Mouse (Mus musculus): ENCODE measurements around the gene Pcna. TPM values are rescaled to one million over a fixed set of nuclear protein-coding genes. Genes with fewer than 3 reads are reported as not detected.

The Pcna gene
- polyA plus RNA-seq, 2 experiments: 234 to 315 TPM

DNA sequence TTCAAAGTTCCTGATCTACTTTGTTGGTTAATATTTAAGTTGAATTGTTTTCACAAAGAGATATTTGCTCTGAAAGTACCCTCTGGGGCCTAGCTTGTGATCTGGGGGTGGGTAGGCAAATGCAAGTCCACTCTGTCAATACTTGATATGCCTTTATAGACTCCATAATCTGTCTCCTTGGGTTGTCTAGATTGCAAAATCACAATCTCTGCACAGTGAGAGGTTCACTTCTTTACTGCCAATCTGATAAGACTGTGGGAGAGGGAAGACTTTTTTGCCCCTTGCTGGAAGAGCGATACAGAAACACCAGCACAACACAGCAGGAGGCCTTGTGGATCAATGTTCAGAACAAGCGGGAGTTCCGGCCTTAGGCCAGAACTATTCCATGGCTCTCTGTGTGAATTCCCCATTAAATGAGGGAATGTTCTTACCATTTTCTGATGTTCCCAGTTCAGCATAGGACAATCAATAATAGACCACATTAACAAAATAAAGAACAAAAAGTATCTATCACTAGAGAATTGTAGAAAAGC lies 20.6 kb downstream of the Pcna start:
- WGBS: 88% methylated on average over 3 of the region's 3 CpGs
- Histone ChIP-seq H3K27me3 (ENCODE audit: control insufficient read depth, insufficient read depth, low read length) (no peaks in the 10 kb centered on the region), H3K4me1 (ENCODE audit: control insufficient read depth, insufficient read depth, low read length) (no peaks in the 10 kb centered on the region), H3K9ac (ENCODE audit: low read depth, low read length, severe bottlenecking) (no peak overlapping the region), H3K27ac (replicated peaks; ENCODE audit: low read depth, low read length) (no peak overlapping the region), H3K4me3 (replicated peaks; ENCODE audit: low read length) (no peak overlapping the region), H3K36me3 (ENCODE audit: control insufficient read depth, insufficient read depth, low read length) (no peaks in the 10 kb centered on the region), H3K9me3 (ENCODE audit: control insufficient read depth, low read length) (no peaks in the 10 kb centered on the region), H3K4me2 (replicated peaks; ENCODE audit: low read depth, low read length, severe bottlenecking) (no peak overlapping the region)
- no peak for ATAC-seq (ENCODE audit: low FRiP score, low read depth)
- DNase-seq (ENCODE audit: low spot score): no peak
- no peak for TF ChIP-seq POLR2A (IDR thresholded peaks at IDR 0.05; ENCODE audit: borderline replicate concordance, extremely low read depth, insufficient read depth, insufficient read length)

GRCm38 (mm10) chr2:132224359-132224758 lies 28.8 kb downstream of the Pcna start:
- Histone ChIP-seq H3K27me3 (ENCODE audit: control insufficient read depth, insufficient read depth, low read length) (no peaks in the 10 kb centered on the region), H3K36me3 (ENCODE audit: control insufficient read depth, insufficient read depth, low read length) (no peaks in the 10 kb centered on the region), H3K4me2 (replicated peaks; ENCODE audit: low read depth, low read length, severe bottlenecking) (no peak overlapping the region), H3K9ac (ENCODE audit: low read depth, low read length, severe bottlenecking) (no peak overlapping the region), H3K9me3 (ENCODE audit: control insufficient read depth, low read length) (no peaks in the 10 kb centered on the region), H3K4me1 (ENCODE audit: control insufficient read depth, insufficient read depth, low read length) (no peaks in the 10 kb centered on the region), H3K4me3 (replicated peaks; ENCODE audit: low read length) (no peak overlapping the region), H3K27ac (replicated peaks; ENCODE audit: low read depth, low read length) (no peak overlapping the region)
- no peak for DNase-seq (ENCODE audit: low spot score)
- no peak for TF ChIP-seq POLR2A (IDR thresholded peaks at IDR 0.05; ENCODE audit: borderline replicate concordance, extremely low read depth, insufficient read depth, insufficient read length)
- WGBS: 87% methylated on average over 4 of the region's 4 CpGs
- ATAC-seq (ENCODE audit: low FRiP score, low read depth): no peak

GRCm38 (mm10) chr2:132221611-132222073 lies 31.5 kb downstream of the Pcna start:
- Histone ChIP-seq H3K27ac (replicated peaks; ENCODE audit: low read depth, low read length) (no peak overlapping the region), H3K36me3 (ENCODE audit: control insufficient read depth, insufficient read depth, low read length) (no peaks in the 10 kb centered on the region), H3K4me2 (replicated peaks; ENCODE audit: low read depth, low read length, severe bottlenecking) (no peak overlapping the region), H3K27me3 (ENCODE audit: control insufficient read depth, insufficient read depth, low read length) (no peaks in the 10 kb centered on the region), H3K4me3 (replicated peaks; ENCODE audit: low read length) (no peak overlapping the region), H3K9ac (ENCODE audit: low read depth, low read length, severe bottlenecking) (no peak overlapping the region), H3K4me1 (ENCODE audit: control insufficient read depth, insufficient read depth, low read length) (no peaks in the 10 kb centered on the region), H3K9me3 (ENCODE audit: control insufficient read depth, low read length) (no peaks in the 10 kb centered on the region)
- 58% methylated on average over 11 of the region's 11 CpGs for WGBS
- DNase-seq (ENCODE audit: low spot score): no peak
- ATAC-seq (ENCODE audit: low FRiP score, low read depth): no peak
- no peak for TF ChIP-seq POLR2A (IDR thresholded peaks at IDR 0.05; ENCODE audit: borderline replicate concordance, extremely low read depth, insufficient read depth, insufficient read length)

DNA sequence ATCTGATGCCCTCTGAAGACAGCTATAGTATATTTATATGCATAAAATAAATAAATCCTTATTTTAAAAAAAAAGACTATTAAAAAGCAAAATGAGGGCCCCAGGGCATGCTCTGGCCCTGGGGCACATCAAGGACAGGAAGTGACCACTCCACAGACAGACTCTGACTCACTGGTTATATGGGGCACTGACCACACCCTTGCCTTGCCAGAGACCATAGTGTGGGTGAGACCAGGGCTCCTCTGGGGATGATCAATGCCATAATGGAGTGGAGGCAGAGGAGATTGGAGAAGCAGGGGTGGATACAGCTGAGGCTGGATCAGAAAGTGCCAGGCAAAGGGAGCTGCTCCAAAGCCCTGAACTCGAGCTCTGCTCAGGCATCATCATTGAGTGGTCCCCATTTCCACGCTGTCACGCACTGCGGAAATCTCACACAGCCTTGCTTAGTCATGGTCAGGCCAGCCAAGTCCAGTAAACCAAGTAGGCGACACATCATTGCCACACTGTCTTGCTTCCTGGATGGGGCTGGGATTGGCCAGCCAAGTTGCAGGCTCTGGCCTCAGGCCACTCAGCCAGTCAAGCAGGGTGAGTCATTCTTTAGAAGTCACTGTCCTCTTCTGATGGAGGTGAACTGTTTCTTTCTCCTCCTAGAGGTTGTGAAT lies 41.0 kb downstream of the Pcna start:
- 95% methylated on average over 5 of the region's 5 CpGs for WGBS
- Histone ChIP-seq H3K9ac (ENCODE audit: low read depth, low read length, severe bottlenecking) (no peak overlapping the region), H3K27ac (replicated peaks; ENCODE audit: low read depth, low read length) (no peak overlapping the region), H3K27me3 (ENCODE audit: control insufficient read depth, insufficient read depth, low read length) (no peaks in the 10 kb centered on the region), H3K9me3 (ENCODE audit: control insufficient read depth, low read length) (no peaks in the 10 kb centered on the region), H3K36me3 (ENCODE audit: control insufficient read depth, insufficient read depth, low read length) (no peaks in the 10 kb centered on the region), H3K4me2 (replicated peaks; ENCODE audit: low read depth, low read length, severe bottlenecking) (no peak overlapping the region), H3K4me1 (ENCODE audit: control insufficient read depth, insufficient read depth, low read length) (no peaks in the 10 kb centered on the region), H3K4me3 (replicated peaks; ENCODE audit: low read length) (no peak overlapping the region)
- TF ChIP-seq POLR2A (IDR thresholded peaks at IDR 0.05; ENCODE audit: borderline replicate concordance, extremely low read depth, insufficient read depth, insufficient read length): no peak
- DNase-seq (ENCODE audit: low spot score) (no peak), ATAC-seq (ENCODE audit: low FRiP score, low read depth) (no peak)

GRCm38 (mm10) chr2:132210806-132211312 lies 42.3 kb downstream of the Pcna start:
- Histone ChIP-seq H3K27me3 (ENCODE audit: control insufficient read depth, insufficient read depth, low read length) (no peaks in the 10 kb centered on the region), H3K4me2 (replicated peaks; ENCODE audit: low read depth, low read length, severe bottlenecking) (no peak overlapping the region), H3K27ac (replicated peaks; ENCODE audit: low read depth, low read length) (no peak overlapping the region), H3K9ac (ENCODE audit: low read depth, low read length, severe bottlenecking) (no peak overlapping the region), H3K4me1 (ENCODE audit: control insufficient read depth, insufficient read depth, low read length) (no peaks in the 10 kb centered on the region), H3K4me3 (replicated peaks; ENCODE audit: low read length) (no peak overlapping the region), H3K9me3 (ENCODE audit: control insufficient read depth, low read length) (no peaks in the 10 kb centered on the region), H3K36me3 (ENCODE audit: control insufficient read depth, insufficient read depth, low read length) (no peaks in the 10 kb centered on the region)
- DNase-seq (ENCODE audit: low spot score) (no peak), ATAC-seq (ENCODE audit: low FRiP score, low read depth) (no peak)
- TF ChIP-seq POLR2A (IDR thresholded peaks at IDR 0.05; ENCODE audit: borderline replicate concordance, extremely low read depth, insufficient read depth, insufficient read length): no peak
- 87% methylated on average over 9 of the region's 9 CpGs for WGBS

Measured in limb, embryonic 14.5 days (tissue).